Mouse (Mus musculus): Measurements from ENCODE around the gene Bcl7c. TPM values are rescaled to one million over a fixed set of nuclear protein-coding genes. Genes with fewer than 3 reads are reported as not detected.

Bcl7c gene
- total and polyA plus RNA-seq, 3 experiments = 13.5 to 34.5 (median 34.1) TPM

DNA sequence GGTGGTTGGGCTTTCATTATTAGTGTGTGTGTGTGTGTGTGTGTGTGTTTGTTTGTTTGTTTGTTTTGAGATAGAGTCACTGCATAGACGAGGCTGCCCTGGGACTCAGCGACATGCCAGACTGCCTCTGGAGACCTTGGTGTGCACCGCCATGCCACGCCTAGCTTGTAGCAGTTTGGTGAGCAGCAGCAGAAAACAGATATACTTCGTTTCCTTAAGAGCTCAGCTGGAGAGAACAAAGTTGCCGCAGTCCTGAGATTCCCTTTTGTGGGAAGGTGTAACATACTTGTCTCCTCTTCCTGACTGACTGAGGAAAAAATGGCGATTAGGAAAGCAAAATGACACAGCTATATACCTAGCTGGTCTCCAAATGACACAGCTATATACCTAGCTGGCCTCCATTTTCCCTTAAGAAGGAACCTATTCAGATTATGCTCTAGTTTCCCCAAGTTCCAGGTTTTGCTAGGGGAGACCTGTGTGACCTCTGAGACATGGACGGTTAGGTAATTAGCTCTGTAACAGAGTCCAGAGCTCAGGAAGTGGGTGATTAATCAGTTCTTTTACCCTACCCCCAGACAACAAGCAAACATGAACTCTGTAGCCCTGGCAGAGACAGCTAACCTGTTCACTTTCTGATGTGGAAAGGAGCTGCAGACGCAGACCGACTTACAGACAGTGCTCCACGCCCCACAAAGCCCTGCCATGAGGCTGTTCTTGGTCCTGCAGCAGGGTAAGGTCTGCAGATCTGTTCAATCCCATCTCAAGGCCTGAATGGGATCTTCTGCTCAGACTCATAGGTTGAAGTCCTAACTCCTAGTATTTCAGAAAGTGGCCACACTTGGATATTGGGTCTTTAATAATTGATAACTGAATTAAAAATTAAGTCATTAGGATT is 36.6 kb downstream of the Bcl7c start:
- 77% methylated on average over 11 of the region's 11 CpGs for WGBS
- intact Hi-C loops (cut with DNase I) = no loop called here
- Histone ChIP-seq H3K79me2 (replicated peaks; ENCODE audit: control insufficient read depth, insufficient read depth, low read length) (no peaks in the 10 kb centered on the region), H3K4me3 (no peak overlapping the region), H3K36me3 (ENCODE audit: control insufficient read depth, insufficient read depth, low read length) (no peaks in the 10 kb centered on the region), H3K4me1 (ENCODE audit: control insufficient read depth, insufficient read depth, low read length) (no peaks in the 10 kb centered on the region; the same call in 1 of the 2 replicates), H3K27ac (no peak overlapping the region), H3K9ac (ENCODE audit: low read depth, low read length) (no peak overlapping the region), H3K27me3 (ENCODE audit: control insufficient read depth, insufficient read depth, low read length) (no peaks in the 10 kb centered on the region)
- no peak for DNase-seq
- TF ChIP-seq EP300 (IDR thresholded peaks at IDR 0.05; ENCODE audit: insufficient read depth, low read depth, low read length) (no peak), CTCF (IDR thresholded peaks at IDR 0.05) (no peak), POLR2A (IDR thresholded peaks at IDR 0.05; ENCODE audit: insufficient read depth, low read depth, low read length) (no peak)

DNA sequence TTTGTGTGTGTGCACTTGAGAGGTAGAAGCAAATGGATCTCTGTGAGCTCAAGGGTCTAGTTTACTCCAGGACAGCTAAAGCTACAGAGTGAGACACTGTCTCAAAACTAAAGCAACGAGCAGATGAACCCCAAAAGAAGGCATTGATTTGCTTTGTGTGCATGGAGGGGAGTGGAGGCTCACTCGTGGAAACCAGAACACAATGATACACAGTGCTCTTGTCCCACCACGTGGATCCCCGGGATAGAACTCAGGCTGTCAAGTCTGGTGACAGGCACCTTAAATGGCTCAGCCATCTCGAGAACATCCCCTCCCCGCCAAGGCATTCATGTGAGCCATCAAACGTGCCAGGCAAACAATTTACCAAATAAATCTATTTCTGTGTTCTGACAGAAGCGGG is 41.6 kb downstream of the Bcl7c start:
- H3K9ac ChIP-seq (ENCODE audit: low read depth, low read length) = no peak overlapping the region
- no peaks in the 10 kb centered on the region for H3K36me3 ChIP-seq (ENCODE audit: control insufficient read depth, insufficient read depth, low read length)
- no peak overlapping the region for H3K27ac ChIP-seq
- no peaks in the 10 kb centered on the region for H3K79me2 ChIP-seq (replicated peaks; ENCODE audit: control insufficient read depth, insufficient read depth, low read length)
- DNase-seq = no peak
- H3K4me1 ChIP-seq (ENCODE audit: control insufficient read depth, insufficient read depth, low read length) = no peaks in the 10 kb centered on the region; the same call in 1 of the 2 replicates
- H3K27me3 ChIP-seq (ENCODE audit: control insufficient read depth, insufficient read depth, low read length) = no peaks in the 10 kb centered on the region
- no peak overlapping the region for H3K4me3 ChIP-seq
- intact Hi-C loops (cut with DNase I) = no loop called here
- TF ChIP-seq POLR2A (IDR thresholded peaks at IDR 0.05; ENCODE audit: insufficient read depth, low read depth, low read length) (no peak), EP300 (IDR thresholded peaks at IDR 0.05; ENCODE audit: insufficient read depth, low read depth, low read length) (no peak), CTCF (IDR thresholded peaks at IDR 0.05) (no peak)
- 31% methylated on average over 8 of the region's 8 CpGs for WGBS

DNA sequence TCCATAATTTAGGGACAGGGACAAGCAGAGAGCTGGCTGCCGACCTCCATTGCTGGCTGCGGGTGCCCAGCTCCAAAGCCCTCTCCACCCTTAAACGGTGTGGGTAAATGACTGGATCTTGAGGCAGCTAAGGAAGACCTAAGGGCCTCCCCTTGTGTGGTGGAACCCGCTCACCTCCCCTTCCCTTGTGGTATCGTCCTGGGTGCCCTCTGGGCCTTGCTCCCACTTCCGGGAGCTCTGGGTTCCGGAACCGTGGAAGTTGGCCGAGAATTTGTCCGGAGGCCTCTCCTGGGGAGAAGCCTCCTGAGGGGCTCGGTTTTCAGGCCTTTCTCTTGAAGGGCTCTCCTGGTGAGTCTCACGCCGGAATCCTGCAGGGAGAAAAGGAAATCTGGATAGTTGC is 42.1 kb downstream of the Bcl7c start:
- DNase-seq = no peak
- Histone ChIP-seq H3K36me3 (ENCODE audit: control insufficient read depth, insufficient read depth, low read length) (no peaks in the 10 kb centered on the region), H3K27me3 (ENCODE audit: control insufficient read depth, insufficient read depth, low read length) (no peaks in the 10 kb centered on the region), H3K79me2 (replicated peaks; ENCODE audit: control insufficient read depth, insufficient read depth, low read length) (no peaks in the 10 kb centered on the region), H3K9ac (ENCODE audit: low read depth, low read length) (no peak overlapping the region), H3K4me3 (no peak overlapping the region), H3K27ac (no peak overlapping the region), H3K4me1 (ENCODE audit: control insufficient read depth, insufficient read depth, low read length) (no peaks in the 10 kb centered on the region; the same call in 1 of the 2 replicates)
- intact Hi-C loops (cut with DNase I) = no loop called here
- TF ChIP-seq POLR2A (IDR thresholded peaks at IDR 0.05; ENCODE audit: insufficient read depth, low read depth, low read length) (no peak), CTCF (IDR thresholded peaks at IDR 0.05) (no peak), EP300 (IDR thresholded peaks at IDR 0.05; ENCODE audit: insufficient read depth, low read depth, low read length) (no peak)
- 80% methylated on average over 13 of the region's 13 CpGs for WGBS

DNA sequence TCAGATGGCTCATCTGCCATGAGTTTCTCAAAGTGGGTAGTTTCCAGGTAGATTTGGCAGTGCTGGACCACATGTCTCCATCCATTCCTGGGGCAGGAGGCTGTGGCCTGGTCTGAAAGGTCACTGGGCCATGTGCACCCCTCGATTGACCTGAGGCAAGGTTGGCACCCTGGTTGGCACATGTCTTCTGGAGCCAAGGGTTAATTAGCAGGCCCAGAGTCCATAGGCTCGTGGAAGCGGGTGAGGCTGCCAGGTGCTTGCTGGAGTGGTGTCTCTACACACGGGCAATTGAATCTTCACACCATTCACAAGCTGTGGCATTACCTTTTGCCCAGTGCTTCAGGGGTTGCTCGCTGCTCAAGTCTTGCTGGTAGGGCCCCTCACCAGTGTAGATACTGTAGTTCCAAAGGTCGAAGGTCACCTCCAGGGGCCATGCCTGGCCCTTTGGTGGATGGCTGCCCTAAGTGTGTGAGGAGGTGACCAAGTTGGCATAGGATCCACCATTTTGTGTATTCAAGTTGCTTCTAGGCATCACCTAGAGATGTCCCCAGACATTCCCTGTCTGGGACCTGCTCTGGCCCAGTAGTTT is 42.6 kb downstream of the Bcl7c start:
- WGBS = 94% methylated on average over 6 of the region's 6 CpGs
- no peak for DNase-seq
- Histone ChIP-seq H3K9ac (ENCODE audit: low read depth, low read length) (no peak overlapping the region), H3K27me3 (ENCODE audit: control insufficient read depth, insufficient read depth, low read length) (no peaks in the 10 kb centered on the region), H3K4me3 (no peak overlapping the region), H3K27ac (no peak overlapping the region), H3K4me1 (ENCODE audit: control insufficient read depth, insufficient read depth, low read length) (no peaks in the 10 kb centered on the region; the same call in 1 of the 2 replicates), H3K36me3 (ENCODE audit: control insufficient read depth, insufficient read depth, low read length) (no peaks in the 10 kb centered on the region), H3K79me2 (replicated peaks; ENCODE audit: control insufficient read depth, insufficient read depth, low read length) (no peaks in the 10 kb centered on the region)
- intact Hi-C loops (cut with DNase I) = no loop called here
- TF ChIP-seq EP300 (IDR thresholded peaks at IDR 0.05; ENCODE audit: insufficient read depth, low read depth, low read length) (no peak), CTCF (IDR thresholded peaks at IDR 0.05) (no peak), POLR2A (IDR thresholded peaks at IDR 0.05; ENCODE audit: insufficient read depth, low read depth, low read length) (no peak)

DNA sequence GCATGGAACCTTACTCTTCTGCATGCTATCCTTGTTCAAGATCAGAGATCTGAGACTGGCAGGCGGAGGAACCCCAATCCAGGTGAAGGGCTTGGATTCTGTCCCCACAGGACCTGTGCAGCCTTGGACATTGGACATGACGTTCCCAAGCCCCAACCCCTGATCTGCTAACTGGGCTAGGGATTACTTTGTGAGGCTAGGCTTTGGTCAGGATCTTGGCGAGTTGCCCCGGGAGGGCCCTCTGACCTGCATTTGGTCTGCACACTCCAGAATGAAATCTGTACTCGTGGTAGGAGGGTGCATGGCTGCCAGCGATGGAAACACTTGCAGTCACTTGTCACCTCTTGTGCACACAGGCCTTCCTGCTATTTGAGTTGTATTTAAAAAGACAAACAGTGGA is 45.8 kb downstream of the Bcl7c start:
- no peaks in the 10 kb centered on the region for H3K36me3 ChIP-seq (ENCODE audit: control insufficient read depth, insufficient read depth, low read length)
- no peaks in the 10 kb centered on the region; the same call in 1 of the 2 replicates for H3K4me1 ChIP-seq (ENCODE audit: control insufficient read depth, insufficient read depth, low read length)
- no peak overlapping the region for H3K9ac ChIP-seq (ENCODE audit: low read depth, low read length)
- no peak overlapping the region for H3K4me3 ChIP-seq
- no peak overlapping the region for H3K27ac ChIP-seq
- no peaks in the 10 kb centered on the region for H3K79me2 ChIP-seq (replicated peaks; ENCODE audit: control insufficient read depth, insufficient read depth, low read length)
- DNase-seq = no peak
- TF ChIP-seq CTCF (IDR thresholded peaks at IDR 0.05) (no peak), EP300 (IDR thresholded peaks at IDR 0.05; ENCODE audit: insufficient read depth, low read depth, low read length) (no peak), POLR2A (IDR thresholded peaks at IDR 0.05; ENCODE audit: insufficient read depth, low read depth, low read length) (no peak)
- 72% methylated on average over 6 of the region's 6 CpGs for WGBS
- intact Hi-C loops (cut with DNase I) = no loop called here
- H3K27me3 ChIP-seq (ENCODE audit: control insufficient read depth, insufficient read depth, low read length) = no peaks in the 10 kb centered on the region

DNA sequence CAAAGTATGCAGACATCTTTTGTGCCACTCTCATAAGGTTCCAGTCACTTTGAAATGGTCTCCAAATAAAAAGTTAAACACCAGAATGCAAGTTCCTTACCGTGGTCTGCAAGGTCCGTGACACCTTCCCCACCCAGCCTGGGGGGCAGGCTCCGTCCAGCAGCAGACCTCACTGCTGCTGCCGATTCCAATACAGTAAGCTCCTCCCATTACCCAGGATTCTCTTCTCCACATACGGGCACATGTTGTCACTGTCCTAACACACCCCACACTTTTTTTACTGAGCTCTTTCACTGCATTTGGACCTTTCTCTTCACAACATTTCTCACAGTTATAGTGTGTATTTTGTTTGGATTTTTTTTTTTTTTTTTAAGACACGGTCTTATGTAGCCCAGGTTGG is 46.9 kb downstream of the Bcl7c start:
- TF ChIP-seq CTCF (IDR thresholded peaks at IDR 0.05) (no peak), EP300 (IDR thresholded peaks at IDR 0.05; ENCODE audit: insufficient read depth, low read depth, low read length) (no peak), POLR2A (IDR thresholded peaks at IDR 0.05; ENCODE audit: insufficient read depth, low read depth, low read length) (no peak)
- Histone ChIP-seq H3K36me3 (ENCODE audit: control insufficient read depth, insufficient read depth, low read length) (no peaks in the 10 kb centered on the region), H3K27me3 (ENCODE audit: control insufficient read depth, insufficient read depth, low read length) (no peaks in the 10 kb centered on the region), H3K27ac (no peak overlapping the region), H3K4me1 (ENCODE audit: control insufficient read depth, insufficient read depth, low read length) (no peaks in the 10 kb centered on the region), H3K79me2 (replicated peaks; ENCODE audit: control insufficient read depth, insufficient read depth, low read length) (no peaks in the 10 kb centered on the region), H3K4me3 (no peak overlapping the region), H3K9ac (ENCODE audit: low read depth, low read length) (no peak overlapping the region)
- DNase-seq = no peak
- intact Hi-C loops (cut with DNase I) = no loop called here
- 76% methylated on average over 6 of the region's 6 CpGs for WGBS
